Mouse (Mus musculus): ENCODE data around the gene Ppp6r3. TPM values are rescaled to one million over a fixed set of nuclear protein-coding genes. Genes with fewer than 3 reads are reported as not detected.

Gene Ppp6r3
- total RNA-seq, 2 experiments from 2014 or later = 82.7 to 88.5 TPM

DNA sequence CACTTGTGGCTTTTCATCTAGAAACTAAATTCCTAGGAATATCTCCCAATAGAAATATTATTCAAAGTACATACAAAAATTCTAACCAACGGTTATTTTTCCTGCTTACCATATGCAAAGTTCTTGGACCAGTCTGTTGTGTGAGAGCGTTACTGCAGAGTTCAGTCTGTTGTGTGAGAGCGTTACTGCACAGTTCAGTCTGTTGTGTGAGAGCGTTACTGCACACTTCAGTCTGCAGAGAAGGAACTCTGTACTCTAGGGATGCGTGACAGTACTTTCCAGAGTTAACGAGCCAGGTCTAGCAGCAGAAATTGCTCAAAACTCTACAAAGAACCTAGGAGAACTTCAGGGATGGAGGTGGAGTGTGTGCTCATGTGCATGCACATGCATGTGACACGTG, 108.0 kb downstream of the Ppp6r3 start:
- no peak for TF ChIP-seq CTCF (conservative IDR thresholded peaks at IDR 0.05)
- no peak for DNase-seq (ENCODE audit: low spot score in 2 of 2)
- Histone ChIP-seq H3K4me3 (no peak overlapping the region), H3K27ac (no peak overlapping the region)

DNA sequence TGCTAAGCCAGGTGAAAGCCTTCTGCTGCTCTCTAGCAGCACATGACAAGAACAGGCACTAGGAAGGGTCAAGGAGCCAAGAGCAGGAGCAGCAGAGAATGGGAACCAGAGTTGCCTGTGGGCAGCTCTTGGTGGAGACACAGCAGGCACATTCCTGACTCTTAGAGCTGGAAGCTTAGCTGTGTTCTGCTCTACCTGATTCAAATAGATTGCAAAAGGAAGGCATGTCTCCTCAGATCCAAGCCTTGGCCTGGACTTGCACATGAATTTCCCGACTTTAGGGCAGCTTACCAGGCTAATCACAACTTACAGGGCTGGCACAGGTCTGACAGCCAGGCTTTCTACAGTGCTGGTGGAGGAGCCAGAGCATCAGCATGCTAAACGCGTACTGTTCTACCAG, 115.6 kb downstream of the Ppp6r3 start:
- TF ChIP-seq CTCF (conservative IDR thresholded peaks at IDR 0.05) = no peak
- DNase-seq (ENCODE audit: low spot score in 2 of 2) = no peak
- H3K4me3 ChIP-seq = no peak overlapping the region
- no peak overlapping the region for H3K27ac ChIP-seq

DNA sequence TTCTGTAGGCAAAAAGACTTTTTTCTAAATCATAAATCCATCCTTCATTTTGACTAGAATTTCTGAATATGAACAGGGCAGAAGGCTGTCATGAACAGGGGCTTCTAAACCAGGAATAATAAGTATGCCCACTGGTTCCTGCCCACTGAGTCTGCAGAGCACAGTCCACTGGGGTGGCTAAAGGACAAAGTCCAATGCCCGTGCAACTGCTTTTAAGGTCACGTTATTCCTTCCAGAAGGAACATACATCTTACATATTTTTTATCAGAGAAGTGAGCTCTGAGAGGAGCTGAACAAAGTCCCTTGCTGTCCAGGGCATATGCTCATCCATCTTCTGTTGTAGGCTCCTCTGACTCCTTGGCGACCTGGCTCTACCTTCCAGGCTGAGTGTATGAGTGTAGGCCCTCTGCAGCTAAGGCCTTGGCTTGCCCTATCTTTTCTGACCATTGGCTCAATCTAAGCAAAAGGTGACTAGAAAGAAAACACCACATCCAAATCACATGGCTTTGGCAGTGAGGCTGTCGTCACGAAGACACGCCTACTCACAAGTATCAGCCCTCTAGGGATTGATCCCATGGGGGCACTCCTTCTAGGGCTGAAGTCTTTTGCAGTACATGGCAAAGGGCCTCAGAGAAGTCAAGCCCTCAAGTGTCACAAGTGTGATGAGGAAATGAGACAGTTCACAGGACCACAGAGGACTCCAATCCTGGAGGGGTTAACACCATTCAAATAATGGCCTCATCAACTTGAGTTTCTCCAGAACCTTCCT, 117.0 kb downstream of the Ppp6r3 start:
- TF ChIP-seq CTCF (conservative IDR thresholded peaks at IDR 0.05) = no peak
- Histone ChIP-seq H3K27ac (peak overlapping the region; percentile 70; the same call in 1 of the 2 replicates), H3K4me3 (no peak overlapping the region)
- DNase-seq (ENCODE audit: low spot score in 2 of 2) = no peak

DNA sequence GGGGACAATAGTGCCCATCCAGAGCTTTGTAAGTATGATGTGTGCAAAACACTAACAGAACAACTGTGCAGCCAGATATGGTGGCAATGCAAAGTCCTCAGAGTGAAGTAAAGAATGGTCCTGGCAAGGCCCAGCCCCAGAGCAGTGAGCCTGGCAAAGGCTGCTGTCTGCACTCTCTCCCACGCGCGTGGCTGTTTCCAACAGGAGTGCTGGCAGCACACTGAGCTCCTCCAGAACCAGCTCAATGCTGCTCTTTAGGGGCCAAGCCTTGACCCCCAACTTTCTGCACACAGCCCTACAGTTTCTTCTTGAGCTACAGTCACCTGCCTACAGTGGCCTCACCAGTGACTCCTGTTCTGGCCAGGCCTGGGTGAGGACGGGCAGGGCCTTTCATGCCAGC, 117.8 kb downstream of the Ppp6r3 start:
- no peak for DNase-seq (ENCODE audit: low spot score in 2 of 2)

DNA sequence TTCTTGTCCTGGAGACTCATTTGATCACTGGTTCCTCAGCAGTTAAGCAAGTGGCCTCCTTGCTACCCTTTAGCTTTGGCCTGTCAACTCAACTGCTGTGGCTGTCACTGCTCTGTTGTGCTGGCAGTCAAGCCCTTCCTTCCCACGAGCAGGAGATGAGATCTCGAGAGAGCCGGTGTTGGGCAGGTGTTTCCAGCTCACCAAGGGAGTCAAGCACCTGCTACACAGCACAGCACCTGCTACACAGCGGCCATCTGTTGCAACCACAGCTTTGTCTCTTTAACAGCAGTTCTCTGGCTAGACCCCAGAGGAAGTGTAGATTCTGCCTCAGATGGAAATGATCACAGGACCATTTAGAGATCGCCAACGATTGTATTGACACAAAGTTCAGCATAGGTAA, 123.9 kb downstream of the Ppp6r3 start:
- DNase-seq (ENCODE audit: low spot score in 2 of 2) = no peak
- H3K4me3 ChIP-seq = no peak overlapping the region
- no peak overlapping the region for H3K27ac ChIP-seq
- TF ChIP-seq CTCF (conservative IDR thresholded peaks at IDR 0.05) = no peak

More for the DNA sequence above, 117.8 kb downstream of the Ppp6r3 start:
- no peak for TF ChIP-seq CTCF (conservative IDR thresholded peaks at IDR 0.05)
- H3K27ac ChIP-seq = peak overlapping the region; percentile 70; the same call in 1 of the 2 replicates
- H3K4me3 ChIP-seq = no peak overlapping the region

DNA sequence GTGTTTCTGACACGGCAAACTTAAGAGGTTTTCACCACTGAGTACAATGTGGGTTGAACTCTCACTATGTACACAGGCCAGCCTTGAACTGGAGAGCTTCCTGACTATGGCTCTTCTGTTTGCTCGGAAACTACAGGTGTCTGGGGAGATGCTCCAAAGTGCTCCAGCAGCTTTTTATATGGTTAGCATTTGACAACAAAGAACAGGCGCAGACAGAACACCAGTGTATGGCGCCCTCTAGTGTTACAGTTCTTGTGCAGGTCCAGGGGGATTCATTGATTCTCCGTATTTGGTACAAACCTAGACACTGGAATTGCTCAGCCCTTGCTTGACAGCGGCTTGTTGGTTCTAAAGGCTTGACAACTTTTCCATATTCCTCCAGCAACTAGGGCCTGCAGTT, 124.4 kb downstream of the Ppp6r3 start:
- TF ChIP-seq CTCF (conservative IDR thresholded peaks at IDR 0.05) = peak; percentile 96
- DNase-seq (ENCODE audit: low spot score in 2 of 2) = peak; percentile 83 to 84
- Histone ChIP-seq H3K27ac (no peak overlapping the region), H3K4me3 (no peak overlapping the region)

DNA sequence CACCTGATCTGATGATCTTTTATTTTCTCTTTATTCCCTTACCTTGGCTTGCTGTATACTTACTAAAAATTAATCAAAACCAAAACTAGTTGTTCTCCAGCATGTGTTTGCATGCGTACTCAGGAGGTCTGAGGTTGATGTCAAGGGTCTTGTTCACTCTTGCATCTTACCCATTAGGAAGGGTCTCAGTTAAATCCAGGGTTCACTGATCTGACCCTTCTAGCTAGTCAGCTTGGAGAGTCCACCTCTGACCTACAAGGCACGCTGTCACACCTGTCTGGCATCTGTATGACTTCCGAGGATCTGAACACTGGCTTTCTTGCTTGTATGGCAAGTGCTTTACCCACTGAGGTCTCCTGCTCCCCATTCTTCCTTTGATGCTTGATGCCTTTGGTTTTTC, 124.8 kb downstream of the Ppp6r3 start:
- no peak for DNase-seq (ENCODE audit: low spot score in 2 of 2)
- TF ChIP-seq CTCF (conservative IDR thresholded peaks at IDR 0.05) = no peak
- Histone ChIP-seq H3K4me3 (no peak overlapping the region), H3K27ac (no peak overlapping the region)

DNA sequence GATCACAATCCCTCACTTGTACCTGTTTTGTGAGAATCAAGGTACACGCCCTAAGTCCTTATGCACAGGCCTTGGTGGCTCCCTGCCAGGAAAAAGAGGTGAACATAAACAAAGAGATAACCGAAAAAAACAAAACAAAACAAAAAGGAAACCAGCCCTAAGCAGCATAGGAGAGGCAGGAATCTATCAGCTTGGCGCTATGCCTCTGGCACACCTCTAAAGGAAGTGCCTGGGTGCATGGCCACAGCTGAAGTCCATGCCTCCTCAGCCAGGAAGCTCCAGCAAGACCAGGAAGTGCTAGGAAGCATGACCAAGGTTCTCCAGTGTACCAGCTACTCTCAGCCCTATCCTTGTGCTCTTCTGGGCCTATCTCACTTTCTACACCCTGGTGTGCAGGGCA, 126.3 kb downstream of the Ppp6r3 start:
- DNase-seq (ENCODE audit: low spot score in 2 of 2) = no peak
- Histone ChIP-seq H3K4me3 (no peak overlapping the region), H3K27ac (no peak overlapping the region)
- TF ChIP-seq CTCF (conservative IDR thresholded peaks at IDR 0.05) = no peak

DNA sequence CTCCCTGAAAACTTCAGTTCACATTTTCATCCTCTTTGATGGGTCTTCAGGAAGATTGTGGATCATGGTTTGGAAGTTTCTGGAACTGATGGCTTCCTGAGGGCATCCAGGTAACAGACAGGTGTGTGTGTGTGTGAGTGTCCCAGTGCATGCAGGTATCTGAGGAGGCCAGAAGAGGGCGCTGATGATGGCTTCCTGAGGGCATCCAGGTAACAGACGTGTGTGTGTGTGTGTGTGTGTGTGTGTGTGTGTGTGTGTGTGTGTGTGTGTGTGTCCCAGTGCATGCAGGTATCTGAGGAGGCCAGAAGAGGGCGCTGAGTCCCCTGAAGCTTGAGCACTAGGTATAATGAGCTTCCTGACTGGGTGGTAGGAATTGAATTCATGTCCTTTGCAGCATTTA, 128.2 kb downstream of the Ppp6r3 start:
- no peak for TF ChIP-seq CTCF (conservative IDR thresholded peaks at IDR 0.05)
- no peak overlapping the region for H3K27ac ChIP-seq
- H3K4me3 ChIP-seq = no peak overlapping the region
- no peak for DNase-seq (ENCODE audit: low spot score in 2 of 2)

DNA sequence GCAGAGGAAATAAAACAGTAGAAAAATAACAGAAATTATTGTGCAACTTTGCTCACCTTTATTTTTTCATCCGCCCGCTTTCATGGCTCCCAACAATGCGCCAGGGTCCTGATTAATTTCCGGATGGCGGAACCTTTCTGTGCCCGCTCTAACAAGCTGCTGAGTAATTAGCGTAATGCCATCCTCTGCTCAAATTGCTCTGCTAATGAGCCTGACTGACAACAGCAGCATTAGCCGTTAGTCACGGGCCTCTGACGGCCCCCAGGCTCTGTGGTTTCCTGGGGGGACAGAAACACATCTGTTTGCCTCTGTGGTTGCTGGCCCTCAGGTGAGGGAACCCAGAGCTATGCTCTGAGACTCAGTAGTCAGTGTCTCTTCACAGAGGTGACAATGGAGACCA, 134.5 kb downstream of the Ppp6r3 start:
- TF ChIP-seq CTCF (conservative IDR thresholded peaks at IDR 0.05) = no peak
- H3K4me3 ChIP-seq = no peak overlapping the region
- DNase-seq (ENCODE audit: low spot score in 2 of 2) = no peak
- H3K27ac ChIP-seq = no peak overlapping the region

DNA sequence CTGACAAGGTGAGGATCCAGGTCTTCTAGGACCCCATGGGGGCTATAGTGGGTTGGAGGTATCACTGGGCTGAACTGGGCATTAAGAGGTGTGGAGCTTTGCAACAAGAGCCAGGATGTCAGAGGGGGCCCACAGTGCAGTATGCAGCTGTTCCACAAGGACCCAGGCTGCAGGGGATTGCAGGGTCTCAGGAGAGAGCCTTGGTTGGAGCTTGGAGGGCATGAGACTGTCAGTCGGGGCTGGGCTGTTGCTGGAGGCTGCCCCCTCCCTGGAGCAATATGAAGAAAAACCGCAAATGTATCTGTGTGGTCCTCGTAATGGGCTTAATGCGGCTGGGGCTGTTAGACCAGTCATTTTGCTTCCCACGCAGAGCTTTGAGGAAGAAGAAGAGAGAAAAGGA, 134.9 kb downstream of the Ppp6r3 start:
- TF ChIP-seq CTCF (conservative IDR thresholded peaks at IDR 0.05) = no peak
- DNase-seq (ENCODE audit: low spot score in 2 of 2) = no peak
- Histone ChIP-seq H3K27ac (no peak overlapping the region), H3K4me3 (no peak overlapping the region)

DNA sequence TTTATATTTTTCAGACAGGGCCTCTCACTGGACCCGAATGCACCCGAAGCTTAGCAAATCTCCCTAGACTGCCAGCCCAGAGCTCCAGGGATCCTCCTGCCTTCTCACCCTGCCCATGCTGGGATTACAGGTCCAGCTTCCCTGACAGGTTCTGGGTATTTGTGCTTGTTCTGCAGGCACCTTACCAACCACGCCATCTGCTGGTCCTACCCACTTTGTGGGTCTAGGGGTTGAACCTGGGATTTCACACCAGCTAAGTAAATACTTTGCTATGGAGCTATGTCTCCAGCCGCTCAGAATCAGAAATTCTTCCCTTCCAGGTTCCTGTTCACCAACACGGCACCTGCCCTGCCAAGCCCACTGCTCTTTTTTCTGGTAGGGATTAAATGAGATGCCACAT, 137.6 kb downstream of the Ppp6r3 start:
- Histone ChIP-seq H3K27ac (no peak overlapping the region), H3K4me3 (no peak overlapping the region)
- no peak for DNase-seq (ENCODE audit: low spot score in 2 of 2)
- TF ChIP-seq CTCF (conservative IDR thresholded peaks at IDR 0.05) = peak; percentile 55

DNA sequence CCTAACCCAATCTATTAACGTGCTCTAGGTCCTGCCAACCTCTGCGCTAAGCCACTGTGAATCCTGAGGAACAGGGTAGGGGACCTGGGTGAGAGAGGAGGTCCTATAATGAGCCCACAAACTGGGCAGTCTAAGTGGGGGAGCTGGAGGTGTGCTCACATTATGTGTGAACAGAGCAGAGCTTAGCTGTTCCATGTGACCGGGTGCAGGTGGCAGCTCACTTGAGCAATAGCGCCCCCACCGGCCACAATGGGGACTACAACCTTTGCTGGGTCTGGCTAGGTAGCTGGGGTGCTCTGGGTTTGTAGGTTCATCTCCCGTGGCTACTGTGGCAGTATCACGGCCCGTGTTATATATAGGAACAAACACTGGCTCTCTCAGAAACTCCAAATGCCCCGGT, 138.7 kb downstream of the Ppp6r3 start:
- Histone ChIP-seq H3K4me3 (no peak overlapping the region), H3K27ac (no peak overlapping the region)
- peak; percentile 70 for TF ChIP-seq CTCF (conservative IDR thresholded peaks at IDR 0.05)
- no peak for DNase-seq (ENCODE audit: low spot score in 2 of 2)

DNA sequence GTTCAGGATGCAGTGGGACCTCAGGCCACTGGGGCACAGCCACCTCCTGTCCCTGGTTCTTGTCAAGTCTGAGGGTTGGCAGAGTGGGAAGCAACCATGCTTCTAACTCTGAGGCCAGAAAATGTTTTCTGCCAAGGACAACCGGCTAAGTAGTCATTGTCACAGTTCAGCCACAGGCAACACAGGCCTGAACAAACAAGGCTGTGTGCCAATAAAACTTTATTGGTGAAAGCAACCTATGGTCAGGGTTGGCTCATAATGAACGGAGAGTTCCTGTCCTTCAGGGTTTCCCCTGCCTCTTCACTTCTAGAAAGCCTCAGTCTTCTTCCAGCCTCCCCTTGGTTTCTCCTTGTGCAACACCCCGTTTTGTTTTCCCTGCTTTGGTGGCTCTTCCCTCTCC, 139.7 kb downstream of the Ppp6r3 start:
- Histone ChIP-seq H3K4me3 (no peak overlapping the region), H3K27ac (no peak overlapping the region)
- DNase-seq (ENCODE audit: low spot score in 2 of 2) = no peak
- TF ChIP-seq CTCF (conservative IDR thresholded peaks at IDR 0.05) = no peak
